In the genomic region with DNA sequence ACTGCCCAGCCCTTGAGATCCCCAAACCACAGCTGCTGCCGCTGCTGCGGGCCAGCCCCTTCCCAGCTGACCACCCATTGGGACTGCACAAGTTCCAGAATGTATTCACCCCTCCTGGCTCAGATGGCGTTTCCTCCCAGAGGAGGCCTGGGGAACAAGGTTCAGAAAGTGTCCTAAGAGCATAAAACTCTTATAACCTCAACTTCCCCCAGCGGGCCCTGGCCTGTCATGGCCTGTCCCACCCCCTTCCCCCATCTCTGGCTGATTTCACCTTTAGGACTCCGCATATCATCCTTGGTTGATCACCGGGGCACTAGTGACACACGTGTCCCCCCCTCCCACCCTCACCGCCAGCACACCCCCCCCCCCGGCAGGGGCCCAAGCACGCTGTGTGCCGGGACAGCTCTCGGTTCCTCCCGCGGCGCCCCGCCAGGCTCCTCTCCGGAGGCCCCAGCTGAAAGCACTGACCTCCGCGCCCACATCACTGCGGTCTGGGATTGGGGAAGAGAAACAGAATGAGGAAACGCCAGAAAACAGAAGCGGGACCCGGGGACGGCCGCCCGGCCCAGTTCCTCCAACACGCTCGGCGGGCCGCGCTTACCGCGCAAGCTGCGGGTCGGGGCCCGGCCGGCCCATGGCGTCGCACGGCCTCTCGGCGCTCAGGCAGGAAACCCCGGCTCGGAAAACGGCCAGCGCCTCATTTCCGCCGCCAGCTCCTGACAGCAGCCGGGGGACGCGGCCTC, we compare ENCODE assay signal across 7 mouse cellular contexts. TPM values are rescaled to one million over a fixed set of nuclear protein-coding genes. Genes with fewer than 3 reads are reported as not detected.
DNase-seq lines count a peak whose midpoint lies in the region; ATAC-seq lines count a peak whose summit lies in the region.

No protein-coding gene starts in this region.

- WGBS in embryonic facial prominence, embryonic 10.5 days, result under 1% methylated on average over 51 of the region's 51 CpGs
- under 1% methylated on average over 49 of the region's 51 CpGs for WGBS in heart, embryonic 15.5 days
- under 1% methylated on average over 50 of the region's 51 CpGs for WGBS in limb, embryonic 13.5 days
- 0% methylated on average over 49 of the region's 51 CpGs for WGBS in midbrain, embryonic 14.5 days

- H3K9me3 ChIP-seq in embryonic facial prominence, embryonic 10.5 days, result peaks cover under 1% of the 10 kb centered on the region; the same call in 1 of the 2 replicates
- H3K9me3 ChIP-seq in heart, embryonic 15.5 days (replicated peaks), result no peaks in the 10 kb centered on the region
- no peaks in the 10 kb centered on the region for H3K9me3 ChIP-seq in limb, embryonic 13.5 days
- no peaks in the 10 kb centered on the region for H3K9me3 ChIP-seq in midbrain, embryonic 14.5 days (ENCODE audit: control insufficient read depth, low read length)

- DNase-seq in right cerebral cortex, postnatal 10 days (ENCODE audit: low spot score in 2 of 2), result peak; percentile 76 to 77
- no peak for DNase-seq in right cerebral cortex, adult 2 months (ENCODE audit: low spot score in 2 of 2)
- DNase-seq in embryonic facial prominence, embryonic 10.5 days (ENCODE audit: low spot score), result peak; percentile 27
- DNase-seq in midbrain, embryonic 14.5 days, result peak; percentile 38
- no peak for DNase-seq in frontal cortex, postnatal 14 days (ENCODE audit: low spot score in 2 of 2)

- H3K27ac ChIP-seq in embryonic facial prominence, embryonic 10.5 days (replicated peaks), result peak overlapping the region; percentile 80
- H3K27ac ChIP-seq in heart, embryonic 15.5 days, result peak overlapping the region; percentile 87
- peak overlapping the region; percentile 39; the same call in 1 of the 2 replicates for H3K27ac ChIP-seq in limb, embryonic 13.5 days
- H3K27ac ChIP-seq in midbrain, embryonic 14.5 days (replicated peaks; ENCODE audit: low read depth, low read length), result peak overlapping the region; percentile 49; the same call in 1 of the 2 replicates

- H3K4me1 ChIP-seq in embryonic facial prominence, embryonic 10.5 days, result peaks cover 64% of the 10 kb centered on the region
- H3K4me1 ChIP-seq in heart, embryonic 15.5 days (replicated peaks), result peaks cover 63% of the 10 kb centered on the region
- peaks cover 53% of the 10 kb centered on the region for H3K4me1 ChIP-seq in limb, embryonic 13.5 days
- peaks cover 31% of the 10 kb centered on the region for H3K4me1 ChIP-seq in midbrain, embryonic 14.5 days (ENCODE audit: control insufficient read depth, insufficient read depth, low read length)

- peak overlapping the region; percentile 76 for H3K9ac ChIP-seq in heart, embryonic 15.5 days
- peak overlapping the region; percentile 81 for H3K9ac ChIP-seq in limb, embryonic 13.5 days
- peak overlapping the region; percentile 65 for H3K9ac ChIP-seq in midbrain, embryonic 14.5 days (replicated peaks; ENCODE audit: low read length)

- no peaks in the 10 kb centered on the region for H3K36me3 ChIP-seq in embryonic facial prominence, embryonic 10.5 days (replicated peaks)
- H3K36me3 ChIP-seq in heart, embryonic 15.5 days, result no peaks in the 10 kb centered on the region
- no peaks in the 10 kb centered on the region for H3K36me3 ChIP-seq in limb, embryonic 13.5 days
- H3K36me3 ChIP-seq in midbrain, embryonic 14.5 days (ENCODE audit: control insufficient read depth, insufficient read depth, low read length), result no peaks in the 10 kb centered on the region

- peaks cover 82% of the 10 kb centered on the region for H3K27me3 ChIP-seq in embryonic facial prominence, embryonic 10.5 days (replicated peaks; ENCODE audit: low read depth, poor library complexity, severe bottlenecking)
- no peaks in the 10 kb centered on the region for H3K27me3 ChIP-seq in heart, embryonic 15.5 days
- H3K27me3 ChIP-seq in limb, embryonic 13.5 days, result peaks cover 32% of the 10 kb centered on the region
- H3K27me3 ChIP-seq in midbrain, embryonic 14.5 days (ENCODE audit: control insufficient read depth, insufficient read depth, low read length), result peaks cover 45% of the 10 kb centered on the region

- ATAC-seq in heart, embryonic 15.5 days (replicated peaks; ENCODE audit: insufficient number of reproducible peaks, insufficient read depth, low FRiP score, low read depth), result peak; percentile 8
- ATAC-seq in limb, embryonic 13.5 days (ENCODE audit: low FRiP score, low read depth), result no peak; the same call in 1 of the 2 replicates
- ATAC-seq in midbrain, embryonic 14.5 days (ENCODE audit: low FRiP score, low TSS enrichment), result peak; percentile 9; the same call in 1 of the 2 replicates

- peak overlapping the region; percentile 75 for H3K4me3 ChIP-seq in embryonic facial prominence, embryonic 10.5 days
- peak overlapping the region; percentile 80 for H3K4me3 ChIP-seq in heart, embryonic 15.5 days
- peak overlapping the region; percentile 78 for H3K4me3 ChIP-seq in limb, embryonic 13.5 days
- peak overlapping the region; percentile 75 for H3K4me3 ChIP-seq in midbrain, embryonic 14.5 days (replicated peaks; ENCODE audit: low read depth, low read length)

- H3K4me2 ChIP-seq in heart, embryonic 15.5 days, result peak overlapping the region; percentile 93
- peak overlapping the region; percentile 91 for H3K4me2 ChIP-seq in limb, embryonic 13.5 days (replicated peaks)
- peak overlapping the region; percentile 94 for H3K4me2 ChIP-seq in midbrain, embryonic 14.5 days (ENCODE audit: low read length)

RNA-seq across cellular contexts. Expression of gene Sh2b3, which starts 1.3 kb away (rescaled TPM):
- polyA plus RNA-seq in embryonic facial prominence, embryonic 10.5 days (2016; fragmentation: Nextera tagmentation; extraction: Ambion mirVana), result 7.9 TPM in 2 replicates
- 13.2 and 18.5 TPM in 2 replicates for polyA plus RNA-seq in heart, embryonic 15.5 days (2015; fragmentation: Nextera tagmentation; extraction: Ambion mirVana)
- 11.7 and 12.5 TPM in 2 replicates for polyA plus RNA-seq in limb, embryonic 13.5 days (2015; fragmentation: Nextera tagmentation; extraction: Ambion mirVana)
- 6.1 and 7.8 TPM in 2 replicates for polyA plus RNA-seq in midbrain, embryonic 14.5 days (2014; fragmentation: Nextera tagmentation; extraction: Ambion mirVana)

RNA-seq across cellular contexts. Expression of gene Pheta1, which starts 12.7 kb away (rescaled TPM):
- polyA plus RNA-seq in embryonic facial prominence, embryonic 10.5 days (2016; fragmentation: Nextera tagmentation; extraction: Ambion mirVana), result 56.5 and 60.0 TPM in 2 replicates
- polyA plus RNA-seq in heart, embryonic 15.5 days (2015; fragmentation: Nextera tagmentation; extraction: Ambion mirVana), result 15.1 and 18.2 TPM in 2 replicates
- 38.5 and 43.4 TPM in 2 replicates for polyA plus RNA-seq in limb, embryonic 13.5 days (2015; fragmentation: Nextera tagmentation; extraction: Ambion mirVana)
- polyA plus RNA-seq in midbrain, embryonic 14.5 days (2014; fragmentation: Nextera tagmentation; extraction: Ambion mirVana), result 36.8 and 40.1 TPM in 2 replicates

Comparison
In these comparisons a context has a peak if more than half of its experiments do, and no peak if none do; other contexts are left out.
1. DNase-seq: peak in right cerebral cortex, postnatal 10 days (2 of 2), embryonic facial prominence, embryonic 10.5 days (single experiment) and midbrain, embryonic 14.5 days (single experiment); none in right cerebral cortex, adult 2 months (0 of 2) and frontal cortex, postnatal 14 days (0 of 2).
2. Peak in every context shown above with its lines, with median percentiles within 50 percentile points of each other: H3K27ac ChIP-seq, H3K4me3 ChIP-seq, H3K4me2 ChIP-seq and H3K9ac ChIP-seq.